Mouse (Mus musculus) bone marrow, adult 2 months (tissue): ENCODE results near the gene Galnt3.

ENCODE experiments used
- CTCF ChIP-seq: fragments of 200-500 bp; IDR thresholded peaks from 2 replicates; pipeline ENCODE4 v1.5.1; 2011; ENCODE audit warnings: low read length, control low read depth; ENCODE audit not compliant: control insufficient read depth, insufficient read depth
- POLR2A ChIP-seq: fragments of 200-500 bp; IDR thresholded peaks from 2 replicates; pipeline ENCODE4 v1.6.1; 2011; ENCODE audit warnings: low read depth, mild to moderate bottlenecking, control low read depth, low read length, borderline replicate concordance; ENCODE audit not compliant: control insufficient read depth

GRCm38 (mm10) chr2:66171643-66172042 lies 46.8 kb upstream of the Galnt3 start:
- TF ChIP-seq POLR2A, result no peak
- no peak for TF ChIP-seq CTCF
